Mouse (Mus musculus) forelimb bud, embryonic 11.5 days (tissue): Measurements from ENCODE around the gene Tacc3.
A peak's percentile ranks its signal among the peaks of the same experiment; 100 is the strongest.

ENCODE experiments used
- DNase-seq: peaks from one replicate; pipeline ENCODE4 v3.0.0-alpha.2; 2012; ENCODE audit warnings: low read depth, low spot score

Gene Tacc3

DNA sequence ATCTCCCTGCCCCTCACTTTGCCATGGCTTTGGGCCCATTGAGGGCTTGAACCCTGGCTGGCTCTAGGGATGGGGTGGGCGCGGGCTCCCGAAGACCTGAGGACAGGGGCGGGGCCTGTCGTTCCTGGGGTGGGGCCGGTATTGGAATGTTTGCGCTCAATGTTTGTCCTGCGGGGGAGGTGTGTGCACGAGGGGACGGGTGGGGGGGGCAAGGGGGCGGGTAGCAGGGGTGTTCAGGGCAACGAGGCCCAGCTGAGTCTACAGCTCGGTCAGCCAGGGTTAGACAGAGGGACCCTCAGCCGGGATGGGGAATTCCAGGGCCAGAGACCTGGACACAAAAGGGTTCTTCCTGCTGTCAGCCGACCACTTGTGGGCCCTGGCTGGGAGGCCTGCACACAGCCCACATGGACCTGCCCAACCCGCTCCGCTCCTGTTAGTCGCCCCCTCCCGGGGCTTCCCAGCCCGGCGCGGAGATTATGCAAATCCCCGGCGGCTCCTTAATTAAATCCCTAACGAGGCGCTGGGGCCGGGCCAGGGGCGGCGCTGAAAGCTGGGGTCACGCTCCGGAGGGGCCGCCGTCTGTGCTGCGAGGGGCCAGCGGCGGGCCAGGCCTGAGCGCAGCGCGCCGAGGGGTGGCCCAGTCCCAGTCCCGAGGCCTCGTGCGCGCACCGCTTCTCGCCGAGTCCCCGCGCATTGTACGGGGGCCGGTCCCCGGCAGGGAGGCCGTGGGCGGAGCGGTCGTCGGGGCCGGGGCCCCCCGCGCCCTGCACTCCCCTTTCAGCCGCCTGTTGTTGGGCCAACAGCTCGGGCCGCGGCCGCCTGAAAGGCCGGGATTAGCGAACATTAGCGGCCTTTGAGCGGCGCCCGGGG is 37.2 kb downstream of the Tacc3 start:
- peak; percentile 21 for DNase-seq

DNA sequence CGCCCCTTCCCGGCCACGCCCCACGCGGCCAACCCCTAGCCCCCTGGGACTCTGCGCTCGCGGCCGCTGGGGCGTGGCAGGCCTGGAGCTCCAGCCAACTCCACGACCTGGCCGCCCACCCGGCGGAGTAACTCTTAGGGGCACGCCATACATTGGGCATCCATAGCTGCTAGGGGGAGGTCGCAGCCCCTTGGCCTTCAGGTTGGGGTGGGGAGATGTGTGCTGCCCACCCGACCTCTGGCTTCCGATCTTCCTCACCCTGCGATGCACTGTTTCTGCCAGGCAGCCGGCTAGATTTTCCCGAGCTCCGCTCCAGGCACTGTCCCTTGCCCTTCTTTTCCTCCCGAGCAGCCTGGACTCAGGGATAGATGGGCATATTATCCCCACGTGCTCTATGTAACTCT is 37.8 kb downstream of the Tacc3 start:
- peak; percentile 27 for DNase-seq

DNA sequence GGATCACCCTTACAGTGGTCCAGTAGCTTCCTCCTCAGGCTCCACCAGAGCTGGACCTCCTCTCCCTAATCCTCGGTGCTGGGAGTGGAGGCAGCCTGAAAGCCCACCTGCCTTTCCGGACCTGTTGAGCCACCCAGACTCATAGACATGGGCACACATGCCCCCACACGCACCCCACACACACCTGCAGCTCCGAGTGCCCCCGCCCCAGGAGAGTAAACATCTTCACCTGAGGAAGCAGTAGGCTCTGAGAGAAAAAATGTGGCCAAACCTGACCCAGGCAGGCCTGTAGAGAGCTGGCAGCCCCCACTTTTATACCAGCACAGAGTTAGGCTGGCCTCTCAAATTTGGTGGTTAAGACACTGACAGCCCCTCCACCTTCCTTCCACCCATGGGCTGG is 38.5 kb downstream of the Tacc3 start:
- DNase-seq, result no peak

DNA sequence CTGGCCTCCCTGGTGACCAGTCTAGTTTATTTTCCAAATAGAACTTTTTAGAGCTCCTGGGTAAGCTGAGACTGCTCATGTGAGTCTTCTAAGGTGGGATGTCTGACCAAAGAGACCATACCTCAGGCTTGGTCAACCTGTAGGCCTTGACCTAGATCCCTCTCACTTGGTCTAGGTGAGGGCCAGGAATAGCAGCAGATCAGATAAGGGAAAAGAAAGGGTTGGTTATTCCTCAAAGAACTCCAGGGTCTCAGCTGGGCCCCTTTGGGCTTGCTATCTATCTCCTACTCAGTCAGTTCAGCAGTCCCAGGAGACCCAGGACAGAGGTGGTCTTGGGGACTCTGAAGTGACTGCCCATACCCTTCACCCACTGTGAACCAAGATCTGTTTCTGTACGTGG is 39.6 kb downstream of the Tacc3 start:
- no peak for DNase-seq

DNA sequence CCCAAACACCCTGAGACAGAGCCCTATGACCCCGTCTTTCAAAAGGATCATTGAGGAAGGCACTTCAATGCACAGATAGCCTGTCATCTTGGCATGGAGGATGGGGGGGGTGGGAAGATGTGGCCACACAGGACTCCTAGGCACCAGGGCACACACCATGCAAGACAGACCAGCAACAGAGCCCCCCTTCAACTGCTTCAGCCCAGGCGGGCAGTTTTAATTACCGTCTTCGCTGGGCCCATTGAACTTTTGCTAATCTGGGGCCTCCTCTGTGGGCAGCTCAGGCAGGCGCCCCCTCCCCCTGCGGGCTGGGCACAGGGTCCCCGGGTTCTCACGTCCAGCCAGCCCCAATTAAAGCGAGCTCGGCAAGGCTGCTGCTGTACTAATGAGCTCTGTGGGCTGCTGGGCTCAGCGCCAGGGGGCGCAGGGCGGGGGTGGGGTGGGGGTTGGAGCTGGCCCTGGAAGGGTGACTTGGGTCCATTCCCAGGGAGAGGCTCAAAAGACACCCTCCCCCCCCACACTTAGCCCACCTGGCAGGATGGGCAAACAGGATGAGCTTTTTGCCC is 40.1 kb downstream of the Tacc3 start:
- DNase-seq, result no peak

DNA sequence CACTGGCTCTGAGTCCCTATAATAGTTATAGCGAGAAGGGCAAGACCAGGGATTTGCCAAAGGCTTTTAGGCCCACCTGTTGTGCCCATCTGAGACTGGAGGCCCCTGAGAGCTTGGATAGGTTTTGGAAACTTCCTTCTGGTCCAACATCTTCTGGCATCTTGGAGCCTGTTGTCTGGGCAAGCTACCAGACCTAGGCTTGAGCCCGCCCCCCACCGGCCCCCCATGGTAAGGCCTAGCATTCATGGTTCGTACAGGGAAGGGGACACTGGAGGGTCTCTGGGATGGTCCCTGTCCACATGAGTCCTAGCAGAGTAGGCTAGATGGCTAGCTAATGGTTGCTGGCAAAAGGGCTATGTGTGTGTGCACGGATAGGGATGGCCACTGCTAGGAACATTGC is 40.7 kb downstream of the Tacc3 start:
- no peak for DNase-seq

DNA sequence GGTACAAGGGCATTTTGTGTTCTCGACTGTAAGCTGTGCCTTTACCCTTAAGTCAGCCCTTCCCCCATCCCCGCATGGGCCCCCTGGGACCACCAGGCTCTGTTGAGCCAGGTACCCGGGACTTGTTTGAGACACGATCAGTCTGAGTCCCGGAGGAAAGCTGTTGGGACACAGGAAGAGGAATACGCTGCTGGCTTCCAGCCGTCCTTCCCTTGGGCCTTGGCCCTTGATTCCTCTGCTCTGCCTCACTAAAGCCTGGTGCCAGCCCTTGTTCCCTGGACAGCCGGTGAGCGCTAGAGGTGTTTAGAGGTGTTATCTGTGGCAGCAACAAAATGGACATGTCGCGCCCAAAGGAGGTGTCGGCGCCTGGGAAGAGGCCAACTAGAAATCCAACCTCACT is 42.1 kb downstream of the Tacc3 start:
- no peak for DNase-seq

DNA sequence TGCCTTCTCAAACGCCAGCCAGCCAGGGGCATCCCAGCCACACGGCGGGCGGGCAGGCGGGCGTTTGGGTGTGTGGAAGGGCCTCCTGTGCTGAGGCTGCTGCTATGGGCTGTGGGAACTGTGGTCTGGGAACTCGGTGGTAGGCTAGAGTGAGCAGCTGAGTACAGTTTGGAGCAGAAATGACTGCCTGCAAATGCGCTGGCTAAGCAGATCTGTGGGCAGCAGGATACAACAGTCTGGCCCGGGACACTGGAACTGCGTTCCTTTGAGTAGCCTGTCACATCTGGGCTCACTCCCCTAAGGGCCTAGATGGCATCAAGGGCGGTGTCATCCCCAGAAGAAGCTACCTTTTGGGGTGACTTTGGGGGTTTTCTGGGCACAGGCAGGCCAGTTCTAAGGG is 43.9 kb downstream of the Tacc3 start:
- DNase-seq, result no peak

DNA sequence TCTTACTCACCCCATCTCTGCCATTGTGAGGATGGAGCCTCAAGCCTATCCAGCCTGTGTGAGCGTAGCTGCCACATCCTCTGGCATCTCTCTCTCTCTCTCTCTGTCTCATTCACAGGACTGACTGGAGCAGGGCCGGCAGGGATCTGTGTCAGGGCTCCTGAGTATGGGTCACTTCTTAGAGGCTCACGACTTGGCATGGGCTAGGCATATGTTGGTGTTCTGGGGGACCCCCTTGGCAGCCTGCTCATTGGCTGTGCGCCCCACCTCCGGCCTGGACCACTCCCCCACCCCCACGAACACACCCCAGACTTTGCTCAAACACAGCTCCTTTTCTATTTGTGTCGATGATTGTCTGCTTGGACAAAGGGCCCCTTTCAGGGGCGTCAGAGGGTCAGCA is 46.1 kb downstream of the Tacc3 start:
- no peak for DNase-seq

DNA sequence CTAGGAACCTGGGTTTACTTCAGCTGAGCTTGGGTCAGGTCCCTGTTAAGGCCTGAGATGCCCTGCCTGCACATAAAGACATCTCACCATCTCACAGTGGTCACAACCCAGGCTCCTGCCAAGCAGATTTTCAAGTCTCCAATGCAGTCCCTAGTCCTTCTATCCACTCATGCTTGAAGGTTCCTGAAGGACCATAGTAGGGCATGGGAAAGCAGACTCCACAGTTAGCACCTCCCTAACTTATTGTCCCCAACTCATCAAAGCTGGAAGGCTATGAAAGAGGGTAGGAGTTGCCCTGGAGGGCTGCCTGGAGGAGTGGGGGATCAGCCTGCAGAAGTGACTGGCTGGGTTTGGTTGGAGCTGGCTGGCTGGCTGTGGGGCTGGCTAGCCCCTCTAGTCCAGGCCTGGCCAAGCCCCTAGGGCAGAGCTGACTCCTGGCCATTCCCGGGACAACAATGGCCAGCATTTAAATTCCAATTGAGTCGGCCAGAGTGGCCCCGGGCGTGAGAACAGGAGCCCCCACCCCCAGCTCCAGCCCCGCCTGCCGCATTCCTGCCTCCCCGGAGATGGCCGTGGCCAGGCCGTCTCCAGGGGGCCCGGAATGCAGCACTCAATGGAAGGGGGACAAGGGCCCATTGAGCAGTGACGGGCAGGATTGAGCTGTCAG is 47.1 kb downstream of the Tacc3 start:
- no peak for DNase-seq

DNA sequence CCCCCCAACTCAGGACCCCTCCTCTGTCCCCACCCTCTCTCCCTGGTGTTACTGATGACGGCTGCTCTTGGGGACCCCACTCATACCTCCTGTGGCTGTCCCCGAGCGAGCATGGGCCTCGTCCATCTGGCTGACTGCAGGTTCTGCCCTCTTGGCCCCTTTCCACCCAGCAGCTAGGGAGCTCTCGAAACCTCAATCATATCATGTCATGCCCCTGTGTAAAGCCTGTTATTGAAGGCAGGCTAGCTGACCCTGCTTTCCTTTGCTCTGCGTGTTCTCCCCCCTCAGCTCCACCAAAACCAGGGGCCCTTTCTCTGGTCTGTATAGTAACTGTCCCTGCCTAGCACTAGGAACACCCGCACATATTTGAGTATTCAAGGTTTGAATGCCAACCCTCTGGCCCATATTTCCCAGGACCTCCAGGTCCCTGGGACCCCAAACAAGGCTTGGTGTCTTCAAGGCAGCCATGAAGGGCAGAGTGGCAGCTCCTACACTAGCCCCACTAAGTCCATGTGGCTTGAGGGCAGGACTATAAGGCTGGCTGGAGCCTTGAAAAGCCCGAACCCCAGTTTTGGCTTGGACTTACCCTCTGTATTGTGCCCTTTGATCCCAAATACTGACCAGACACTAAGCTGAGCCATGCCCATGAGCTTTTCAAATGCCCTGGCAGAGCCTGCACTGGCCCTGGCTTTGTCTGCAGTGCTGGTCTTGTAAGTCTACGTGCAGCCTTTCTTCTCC is 47.9 kb downstream of the Tacc3 start:
- no peak for DNase-seq

DNA sequence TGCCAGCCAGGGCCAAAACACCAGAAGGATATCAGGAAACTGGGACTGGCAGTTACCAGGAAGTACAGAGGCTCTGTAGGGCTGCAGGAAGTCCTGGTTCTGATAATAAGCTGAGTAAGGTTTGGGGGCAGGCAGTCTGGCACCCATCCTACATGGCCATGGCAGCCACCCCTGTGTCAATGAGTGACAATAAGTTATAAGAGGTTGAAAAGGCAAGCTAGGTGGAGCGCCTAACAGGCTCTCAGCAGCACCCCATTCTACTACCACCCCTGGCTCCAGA is 48.4 kb downstream of the Tacc3 start:
- no peak for DNase-seq

DNA sequence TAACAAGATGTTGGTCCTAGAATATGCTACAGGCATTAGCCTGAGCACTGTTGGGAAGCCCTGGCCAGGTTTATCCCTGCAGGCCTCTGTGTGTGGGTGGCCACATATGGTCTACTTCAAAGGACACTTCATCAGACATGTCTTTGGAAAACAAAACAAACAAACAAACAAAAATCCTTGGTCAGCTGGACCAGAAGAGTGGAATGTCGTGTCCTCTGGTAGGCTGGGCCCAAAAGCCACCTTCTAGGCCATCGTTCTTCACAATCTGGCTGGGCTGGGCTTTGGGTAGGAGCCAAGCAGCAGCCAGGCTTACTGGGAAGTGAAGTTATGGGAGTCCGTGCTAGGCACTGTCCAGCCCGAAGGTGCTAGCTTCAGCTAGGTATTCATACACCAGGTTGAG is 49.2 kb downstream of the Tacc3 start:
- no peak for DNase-seq

DNA sequence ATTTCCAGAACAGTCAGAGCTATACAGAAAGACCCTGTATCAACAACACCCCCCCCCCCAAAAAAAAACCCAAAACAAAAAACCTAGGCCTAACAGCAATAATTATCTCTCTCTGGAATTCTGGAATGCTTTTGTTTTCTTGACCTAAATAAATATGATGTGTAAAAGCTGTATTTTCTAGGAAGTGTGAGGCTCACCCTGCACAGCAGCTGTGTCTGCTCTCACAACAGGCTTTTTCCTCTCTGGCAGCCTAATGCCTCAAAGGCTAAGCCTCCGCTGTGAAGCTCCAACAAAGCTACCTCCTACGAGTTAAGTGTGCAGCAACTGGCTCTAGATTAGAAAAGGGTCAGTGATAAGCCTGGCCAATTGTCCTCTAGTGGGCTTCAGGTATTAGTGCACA is 51.1 kb downstream of the Tacc3 start:
- DNase-seq, result no peak

DNA sequence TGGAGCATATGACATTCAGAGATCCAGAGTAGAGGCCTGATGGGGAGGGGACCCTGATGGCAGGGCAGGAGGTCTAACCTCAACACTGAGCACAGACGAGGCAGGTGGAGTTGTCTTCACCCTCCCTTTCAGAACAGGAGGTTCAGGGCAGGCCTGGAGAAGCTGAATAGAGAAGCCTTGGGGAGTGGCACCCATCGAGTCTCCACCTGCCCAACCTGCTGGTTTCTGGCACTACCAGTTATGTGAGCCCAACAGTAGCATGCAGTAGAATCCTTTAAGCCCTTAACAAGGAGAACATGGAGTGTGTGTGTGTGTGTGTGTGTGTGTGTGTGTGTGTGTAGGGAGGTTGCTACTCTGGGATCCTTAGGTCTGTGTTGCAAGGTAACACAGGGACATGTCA is 54.6 kb downstream of the Tacc3 start:
- no peak for DNase-seq

DNA sequence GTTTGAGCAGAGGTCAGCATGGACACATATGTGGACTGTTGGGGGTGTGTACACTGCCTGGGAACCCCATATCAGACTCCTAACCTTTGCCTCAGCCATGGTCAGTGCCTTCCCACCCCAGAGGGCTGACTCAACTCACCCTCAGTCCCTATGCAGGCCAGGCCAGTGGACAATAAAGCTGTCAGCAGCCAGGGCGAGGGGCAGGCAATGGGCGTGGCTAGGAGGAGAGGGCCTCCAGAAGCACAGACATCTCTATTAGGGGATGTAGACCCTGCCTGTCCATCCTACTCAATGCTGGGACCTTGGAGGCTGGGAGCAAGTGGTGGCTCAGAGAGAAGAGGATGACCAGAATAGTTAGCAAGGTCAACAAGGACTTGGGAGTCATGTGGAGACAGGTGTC is 57.3 kb downstream of the Tacc3 start:
- DNase-seq, result no peak

DNA sequence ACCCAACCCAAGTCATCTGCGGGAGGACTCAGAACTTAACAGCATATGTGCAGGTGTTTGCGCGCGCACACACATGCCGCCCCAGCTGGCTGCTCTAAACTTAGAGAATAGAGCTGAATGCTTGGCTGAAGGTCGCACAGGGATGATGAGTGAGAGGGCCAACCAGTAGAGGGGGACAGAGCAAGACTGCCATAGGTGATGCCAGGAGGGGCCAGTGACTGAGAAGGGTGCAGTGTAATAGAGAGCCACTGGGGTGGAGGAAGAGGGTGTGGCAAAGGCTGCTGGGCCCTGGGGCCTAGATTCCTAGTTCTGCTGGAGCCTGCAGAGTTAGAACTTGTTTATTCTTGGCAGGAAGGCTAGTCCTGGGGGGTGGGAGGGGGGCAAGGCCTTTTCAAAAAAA is 58.5 kb downstream of the Tacc3 start:
- no peak for DNase-seq

DNA sequence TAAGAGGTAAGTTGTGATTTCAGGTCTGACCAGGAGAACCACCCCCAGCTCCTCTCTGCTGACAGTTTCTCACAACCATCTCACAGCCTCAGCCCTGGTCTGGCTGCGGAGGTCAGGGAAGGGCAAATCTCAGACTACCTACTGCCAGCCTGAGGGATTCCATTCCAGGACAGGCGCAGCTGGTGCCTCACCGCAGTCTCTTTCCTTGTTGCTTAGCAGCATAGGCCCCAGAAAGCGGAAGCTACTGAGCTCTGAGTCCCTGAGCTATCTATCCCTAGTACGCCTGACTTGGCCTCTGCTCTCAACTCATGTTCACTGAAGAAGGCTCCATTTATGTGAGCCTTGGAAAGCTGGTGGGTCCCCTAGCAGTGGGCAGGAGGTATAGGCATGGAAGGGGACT is 60.5 kb downstream of the Tacc3 start:
- no peak for DNase-seq

DNA sequence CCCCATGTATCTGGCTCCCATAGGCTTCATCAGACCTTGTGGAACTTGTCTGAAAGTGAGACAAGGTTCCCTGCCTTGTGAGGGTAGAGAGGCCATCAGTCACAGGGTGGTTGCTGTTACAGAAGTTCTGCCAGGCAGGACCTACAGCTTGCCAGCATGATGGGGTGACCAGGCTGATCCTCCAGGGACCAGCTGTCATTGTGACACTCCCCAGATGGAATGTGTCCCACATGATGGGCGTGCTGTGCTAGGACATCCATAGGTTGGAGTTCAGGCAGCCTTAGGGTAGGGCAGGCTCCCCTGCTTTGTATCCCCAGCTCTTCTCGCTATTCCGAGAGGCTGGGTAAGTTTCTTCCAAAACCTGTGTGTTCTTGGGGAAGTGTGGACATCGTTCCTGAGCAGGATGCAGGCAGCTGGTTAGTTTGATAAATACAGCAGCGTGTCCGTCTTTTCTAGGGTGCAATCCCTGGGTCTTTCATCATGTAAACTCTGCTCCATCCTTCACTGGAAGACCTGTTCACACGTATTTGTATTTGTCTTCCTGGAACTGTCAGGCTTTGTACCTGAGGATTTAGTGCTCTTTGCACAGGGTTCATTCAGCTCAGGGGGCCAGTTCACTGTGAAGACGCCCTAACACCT is 63.0 kb downstream of the Tacc3 start:
- DNase-seq, result no peak

DNA sequence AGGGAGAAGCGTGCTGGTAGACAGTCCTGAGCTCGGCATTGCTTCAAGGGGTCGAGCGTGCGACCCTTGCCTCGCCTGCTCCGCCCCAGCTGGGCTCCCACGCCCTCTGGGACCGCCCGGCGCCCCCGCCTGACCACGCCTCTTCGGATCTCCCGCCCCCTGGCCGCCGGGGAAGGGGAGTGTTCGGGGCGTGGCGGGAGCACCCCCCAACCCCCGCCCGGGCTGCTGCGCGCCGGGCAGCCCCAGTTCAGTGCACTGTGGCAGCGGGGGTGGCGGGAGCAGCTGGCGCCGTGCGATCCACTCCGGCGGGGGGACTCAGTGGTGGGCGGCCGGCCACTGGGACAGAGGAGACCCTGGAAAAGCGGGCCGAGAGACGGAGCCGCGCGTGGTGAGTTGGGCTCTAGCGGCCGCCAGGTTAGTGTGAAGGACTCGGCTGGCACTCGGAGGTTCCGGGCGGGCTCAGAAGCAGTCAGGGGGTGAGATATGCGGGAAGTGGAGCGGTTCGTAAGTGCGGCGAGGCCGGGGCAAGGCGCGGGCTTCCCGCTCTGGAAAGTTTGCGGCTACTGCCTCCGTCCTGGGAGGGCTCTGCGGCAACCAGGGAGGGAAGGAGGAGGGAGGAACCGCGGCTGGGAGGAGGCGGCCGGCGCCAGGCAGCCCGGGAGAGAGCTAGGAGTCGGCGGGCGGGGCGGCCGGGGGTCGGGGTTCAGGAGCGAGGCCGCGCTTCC is 63.8 kb downstream of the Tacc3 start, which contains the start of gene Fgfr3:
Gene Fgfr3 (plus strand): TSS at position 134 of the 725 bp plus-strand sequence.
- DNase-seq, result peak; percentile 46
